Mouse (Mus musculus): ENCODE data around the gene Siah2. TPM values are rescaled to one million over a fixed set of nuclear protein-coding genes. Genes with fewer than 3 reads are reported as not detected.

Siah2 gene
- polyA plus RNA-seq, 1 experiment: 31.2 TPM

DNA sequence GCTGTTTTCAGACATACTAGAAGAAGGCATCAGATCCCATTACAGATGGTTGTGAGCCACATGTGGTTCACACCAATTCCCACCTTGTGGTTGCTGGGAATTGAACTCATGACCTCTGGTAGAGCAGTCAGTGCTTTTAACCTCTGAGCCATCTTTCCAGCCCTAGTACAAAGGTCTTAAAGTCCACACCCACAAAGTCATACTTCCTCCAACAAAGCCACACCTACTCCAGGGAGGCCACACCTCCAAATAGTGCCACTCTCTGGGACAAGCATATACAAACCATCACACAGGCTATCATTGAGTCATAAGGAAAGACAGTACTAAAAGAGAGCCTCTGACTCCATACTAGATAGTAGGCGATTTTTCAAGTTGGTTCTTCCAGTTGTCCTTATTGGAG lies 10.1 kb upstream of the Siah2 start:
- H3ac ChIP-seq (ENCODE audit: control insufficient read depth, insufficient read length): no peak overlapping the region
- H3K79me2 ChIP-seq (ENCODE audit: control insufficient read depth, insufficient read depth): no peaks in the 10 kb centered on the region
- no peaks in the 10 kb centered on the region for H3K27me3 ChIP-seq (ENCODE audit: control insufficient read depth, insufficient read depth, insufficient read length)
- no peak overlapping the region for H3K4me2 ChIP-seq (ENCODE audit: low read depth)
- no peak overlapping the region for H3K4me3 ChIP-seq
- no peaks in the 10 kb centered on the region for H3K36me3 ChIP-seq (ENCODE audit: control insufficient read depth, insufficient read depth)
- no peak for TF ChIP-seq USF1 (IDR thresholded peaks at IDR 0.05; ENCODE audit: low read depth)
- TF ChIP-seq MAX (IDR thresholded peaks at IDR 0.05; ENCODE audit: low read depth): no peak
- no peak for TF ChIP-seq POLR2AphosphoS2 (IDR thresholded peaks at IDR 0.05; ENCODE audit: insufficient read length, low read depth)
- TF ChIP-seq TCF3 (IDR thresholded peaks at IDR 0.05; ENCODE audit: insufficient read length, low read depth): no peak
- no peak for TF ChIP-seq MYOG (IDR thresholded peaks at IDR 0.05; ENCODE audit: control insufficient read depth in 1 of 3, insufficient read depth in 1 of 3, insufficient read length in 2 of 3, low read depth in 2 of 3)
- TF ChIP-seq REST (IDR thresholded peaks at IDR 0.05; ENCODE audit: insufficient read depth, insufficient read length): no peak
- TF ChIP-seq POLR2A (IDR thresholded peaks at IDR 0.05; ENCODE audit: insufficient read length, low read depth): no peak
- no peak for TF ChIP-seq E2F4 (IDR thresholded peaks at IDR 0.05; ENCODE audit: insufficient read depth)
- no peak for TF ChIP-seq MYOD1 (IDR thresholded peaks at IDR 0.05; ENCODE audit: control insufficient read depth in 1 of 3, insufficient read length in 2 of 3, low read depth in 2 of 3)
- no peak for TF ChIP-seq TCF12 (IDR thresholded peaks at IDR 0.05; ENCODE audit: insufficient read depth, poor library complexity, severe bottlenecking)
- no peak for TF ChIP-seq SRF (IDR thresholded peaks at IDR 0.05; ENCODE audit: control insufficient read depth, insufficient read length, low read depth)

GRCm38 (mm10) chr3:58701441-58701840 lies 9.2 kb upstream of the Siah2 start:
- H3K4me2 ChIP-seq (ENCODE audit: low read depth): no peak overlapping the region
- H3ac ChIP-seq (ENCODE audit: control insufficient read depth, insufficient read length): no peak overlapping the region
- no peak overlapping the region for H3K4me3 ChIP-seq
- TF ChIP-seq E2F4 (IDR thresholded peaks at IDR 0.05; ENCODE audit: insufficient read depth) (no peak), SRF (IDR thresholded peaks at IDR 0.05; ENCODE audit: control insufficient read depth, insufficient read length, low read depth) (no peak), POLR2AphosphoS2 (IDR thresholded peaks at IDR 0.05; ENCODE audit: insufficient read length, low read depth) (no peak), REST (IDR thresholded peaks at IDR 0.05; ENCODE audit: insufficient read depth, insufficient read length) (no peak), CEBPB (IDR thresholded peaks at IDR 0.05; ENCODE audit: insufficient read depth, poor library complexity, severe bottlenecking) (no peak), POLR2A (IDR thresholded peaks at IDR 0.05; ENCODE audit: insufficient read length, low read depth) (no peak), MYOG (IDR thresholded peaks at IDR 0.05; ENCODE audit: control insufficient read depth in 1 of 3, insufficient read depth in 1 of 3, insufficient read length in 2 of 3, low read depth in 2 of 3) (no peak), TCF12 (IDR thresholded peaks at IDR 0.05; ENCODE audit: insufficient read depth, poor library complexity, severe bottlenecking) (no peak), MAX (IDR thresholded peaks at IDR 0.05; ENCODE audit: low read depth) (no peak), TCF3 (IDR thresholded peaks at IDR 0.05; ENCODE audit: insufficient read length, low read depth) (no peak)
- no peaks in the 10 kb centered on the region for H3K79me2 ChIP-seq (ENCODE audit: control insufficient read depth, insufficient read depth)
- no peaks in the 10 kb centered on the region for H3K36me3 ChIP-seq (ENCODE audit: control insufficient read depth, insufficient read depth)
- no peaks in the 10 kb centered on the region for H3K27me3 ChIP-seq (ENCODE audit: control insufficient read depth, insufficient read depth, insufficient read length)

GRCm38 (mm10) chr3:58697926-58698325 lies 5.7 kb upstream of the Siah2 start:
- no peak for TF ChIP-seq TCF12 (IDR thresholded peaks at IDR 0.05; ENCODE audit: insufficient read depth, poor library complexity, severe bottlenecking)
- TF ChIP-seq REST (IDR thresholded peaks at IDR 0.05; ENCODE audit: insufficient read depth, insufficient read length): no peak
- TF ChIP-seq POLR2AphosphoS2 (IDR thresholded peaks at IDR 0.05; ENCODE audit: insufficient read length, low read depth): no peak

DNA sequence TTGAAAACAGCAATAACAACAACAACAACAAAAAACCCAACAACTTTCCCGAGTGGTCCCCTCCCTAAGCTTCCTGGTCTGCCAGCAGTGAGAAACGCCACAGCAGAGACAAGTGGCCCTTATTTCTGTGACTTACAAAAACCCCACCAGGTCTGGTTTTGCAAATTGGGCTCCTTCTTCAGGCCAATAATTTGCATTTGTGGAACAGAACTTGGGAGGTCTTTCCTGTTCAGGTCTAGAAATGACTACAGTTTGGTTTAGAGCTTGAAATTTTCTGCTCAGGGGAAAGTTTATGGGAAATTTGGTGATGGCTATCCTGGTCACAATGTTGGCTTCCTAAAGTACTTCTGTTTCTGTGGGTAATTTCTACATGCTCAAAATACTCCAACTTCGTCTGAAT lies 4.6 kb upstream of the Siah2 start:
- Histone ChIP-seq H3K4me2 (ENCODE audit: low read depth) (no peak overlapping the region), H3K79me2 (ENCODE audit: control insufficient read depth, insufficient read depth) (no peaks in the 10 kb centered on the region), H3K36me3 (ENCODE audit: control insufficient read depth, insufficient read depth) (no peaks in the 10 kb centered on the region), H3ac (ENCODE audit: control insufficient read depth, insufficient read length) (no peak overlapping the region), H3K27me3 (ENCODE audit: control insufficient read depth, insufficient read depth, insufficient read length) (no peaks in the 10 kb centered on the region), H3K4me3 (no peak overlapping the region)
- no peak for TF ChIP-seq SRF (IDR thresholded peaks at IDR 0.05; ENCODE audit: control insufficient read depth, insufficient read length, low read depth)
- no peak for TF ChIP-seq MYOG (IDR thresholded peaks at IDR 0.05; ENCODE audit: control insufficient read depth in 1 of 3, insufficient read depth in 1 of 3, insufficient read length in 2 of 3, low read depth in 2 of 3)

More at GRCm38 (mm10) chr3:58697926-58698325, 5.7 kb upstream of the Siah2 start:
- no peak overlapping the region for H3ac ChIP-seq (ENCODE audit: control insufficient read depth, insufficient read length)
- H3K4me2 ChIP-seq (ENCODE audit: low read depth): no peak overlapping the region
- H3K79me2 ChIP-seq (ENCODE audit: control insufficient read depth, insufficient read depth): no peaks in the 10 kb centered on the region
- no peaks in the 10 kb centered on the region for H3K27me3 ChIP-seq (ENCODE audit: control insufficient read depth, insufficient read depth, insufficient read length)
- H3K36me3 ChIP-seq (ENCODE audit: control insufficient read depth, insufficient read depth): no peaks in the 10 kb centered on the region
- no peak overlapping the region for H3K4me3 ChIP-seq

DNA sequence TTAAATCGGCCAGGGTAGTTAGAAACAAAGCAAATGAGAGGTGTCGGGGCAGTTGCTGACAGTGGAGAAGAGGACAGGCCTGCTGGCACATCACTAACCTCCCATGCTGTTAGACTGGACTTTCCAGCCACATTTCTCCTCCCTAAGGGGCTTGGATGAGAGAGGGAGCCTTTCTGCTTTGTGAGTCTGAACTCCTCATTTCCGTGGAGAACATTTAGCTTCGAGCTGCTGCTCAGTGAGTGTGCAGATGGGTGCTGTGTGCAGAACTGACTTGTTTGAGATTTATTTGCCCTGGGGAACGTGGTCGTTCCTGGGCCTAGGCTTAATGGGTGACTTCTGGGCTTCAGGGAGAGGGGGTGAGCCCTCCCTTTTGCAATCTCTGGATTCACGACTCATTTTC lies 3.3 kb upstream of the Siah2 start:
- no peak overlapping the region for H3ac ChIP-seq (ENCODE audit: control insufficient read depth, insufficient read length)

More for the DNA sequence above, 3.3 kb upstream of the Siah2 start:
- TF ChIP-seq MYOG (IDR thresholded peaks at IDR 0.05; ENCODE audit: control insufficient read depth in 1 of 3, insufficient read depth in 1 of 3, insufficient read length in 2 of 3, low read depth in 2 of 3) (no peak), CEBPB (IDR thresholded peaks at IDR 0.05; ENCODE audit: insufficient read depth, poor library complexity, severe bottlenecking) (no peak), POLR2A (IDR thresholded peaks at IDR 0.05; ENCODE audit: insufficient read length, low read depth) (no peak), MYOD1 (IDR thresholded peaks at IDR 0.05; ENCODE audit: control insufficient read depth in 1 of 3, insufficient read length in 2 of 3, low read depth in 2 of 3) (no peak), REST (IDR thresholded peaks at IDR 0.05; ENCODE audit: insufficient read depth, insufficient read length) (no peak), SRF (IDR thresholded peaks at IDR 0.05; ENCODE audit: control insufficient read depth, insufficient read length, low read depth) (no peak), TCF3 (IDR thresholded peaks at IDR 0.05; ENCODE audit: insufficient read length, low read depth) (no peak), MAX (IDR thresholded peaks at IDR 0.05; ENCODE audit: low read depth) (no peak), USF1 (IDR thresholded peaks at IDR 0.05; ENCODE audit: low read depth) (no peak), POLR2AphosphoS2 (IDR thresholded peaks at IDR 0.05; ENCODE audit: insufficient read length, low read depth) (no peak), TCF12 (IDR thresholded peaks at IDR 0.05; ENCODE audit: insufficient read depth, poor library complexity, severe bottlenecking) (no peak), E2F4 (IDR thresholded peaks at IDR 0.05; ENCODE audit: insufficient read depth) (no peak)
- Histone ChIP-seq H3K79me2 (ENCODE audit: control insufficient read depth, insufficient read depth) (peaks cover 10% of the 10 kb centered on the region), H3K4me3 (no peak overlapping the region), H3K4me2 (ENCODE audit: low read depth) (no peak overlapping the region), H3K27me3 (ENCODE audit: control insufficient read depth, insufficient read depth, insufficient read length) (no peaks in the 10 kb centered on the region), H3K36me3 (ENCODE audit: control insufficient read depth, insufficient read depth) (no peaks in the 10 kb centered on the region)

All from myocyte (in vitro differentiated cells).